Mouse (Mus musculus) neural tube, embryonic 13.5 days (tissue): ENCODE measurements around the gene Nr2f1. TPM values are rescaled to one million over a fixed set of nuclear protein-coding genes. Genes with fewer than 3 reads are reported as not detected.

Experiments used
- ATAC-seq: fragments of 200-750 bp; cut with Nextera tagmentation; 2 replicates; pipeline ENCODE4 v1.8.0; 2017; ENCODE audit warnings: low read depth, mild to moderate bottlenecking, moderate TSS enrichment, moderate library complexity
- H3K27ac ChIP-seq: fragments of 300-500 bp; sonication (generic); replicated peaks from 2 replicates; pipeline ENCODE4 v1.5.1; 2015; ENCODE audit warnings: moderate library complexity, mild to moderate bottlenecking, inconsistent platforms
- H3K27me3 ChIP-seq: fragments of 300-500 bp; sonication (generic); 2 replicates; pipeline ENCODE4 v1.6.1; 2015; ENCODE audit warnings: mild to moderate bottlenecking, inconsistent platforms
- H3K36me3 ChIP-seq: fragments of 300-500 bp; sonication (generic); 2 replicates; pipeline ENCODE4 v1.6.1; 2015; ENCODE audit warnings: mild to moderate bottlenecking, inconsistent platforms
- H3K4me1 ChIP-seq: fragments of 300-500 bp; sonication (generic); replicated peaks from 2 replicates; pipeline ENCODE4 v1.6.1; 2015; ENCODE audit warnings: inconsistent platforms
- H3K4me2 ChIP-seq: fragments of 300-500 bp; sonication (generic); 2 replicates; pipeline ENCODE4 v1.6.1; 2015; ENCODE audit warnings: inconsistent platforms, mild to moderate bottlenecking, moderate library complexity
- H3K4me3 ChIP-seq: fragments of 300-500 bp; sonication (generic); 2 replicates; pipeline ENCODE4 v1.5.1; 2015; ENCODE audit warnings: mild to moderate bottlenecking, inconsistent platforms
- H3K9ac ChIP-seq: fragments of 300-500 bp; sonication (generic); 2 replicates; pipeline ENCODE4 v1.6.1; 2015; ENCODE audit warnings: moderate library complexity, mild to moderate bottlenecking, inconsistent platforms
- H3K9me3 ChIP-seq: fragments of 300-500 bp; sonication (generic); 2 replicates; pipeline ENCODE4 v1.6.1; 2016; ENCODE audit warnings: inconsistent platforms
- WGBS: fragments of 180-500 bp; shearing (Covaris S2); methylation state at CpG from one replicate; pipeline ENCODE4 v1.1.7; 2015; 5-methylcytosine and 5-hydroxymethylcytosine counted together
- polyA plus RNA-seq: library from polyadenylated mRNA; unstranded; fragments of >200 nt; fragmentation: Nextera tagmentation; extraction: Ambion mirVana; gene quantifications from 2 replicates; pipeline ENCODE4 v1.2.1, GENCODE M21; 2015

Gene Nr2f1
- polyA plus RNA-seq, 1 experiment from 2014 or later, result 46.8 TPM

DNA sequence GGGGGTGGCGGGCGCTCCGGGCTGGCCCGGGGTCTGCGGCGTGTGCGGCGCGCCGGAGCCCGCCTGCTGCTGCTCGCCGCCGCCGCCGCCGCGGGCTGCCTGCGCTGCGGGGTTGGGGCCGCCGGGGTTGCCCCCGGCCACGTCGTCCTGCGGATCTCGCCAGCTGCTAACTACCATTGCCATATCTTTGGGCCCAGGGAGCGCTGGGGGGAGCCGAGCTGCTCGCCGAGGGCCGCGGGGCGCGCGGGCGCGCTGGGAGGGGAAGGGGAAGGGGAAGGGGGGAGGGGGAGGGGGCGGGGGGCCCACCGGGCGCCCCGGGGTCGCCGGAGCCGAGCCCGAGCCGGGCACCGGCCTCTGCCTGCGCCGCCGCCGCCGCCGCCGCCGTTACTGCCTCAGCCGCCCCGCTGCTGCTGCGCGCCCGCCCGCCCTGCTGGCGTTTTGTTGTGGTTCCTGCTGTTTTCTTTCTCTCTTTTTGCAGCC, 1.1 kb downstream of the Nr2f1 start:
- Histone ChIP-seq H3K9me3 (no peaks in the 10 kb centered on the region), H3K27ac (peak overlapping the region; percentile 100), H3K27me3 (no peaks in the 10 kb centered on the region), H3K36me3 (peaks cover 9% of the 10 kb centered on the region; the same call in 1 of the 2 replicates), H3K4me1 (peaks cover 28% of the 10 kb centered on the region), H3K4me2 (peak overlapping the region; percentile 88), H3K4me3 (peak overlapping the region; percentile 97), H3K9ac (peak overlapping the region; percentile 100)
- ATAC-seq, result no peak
- under 1% methylated on average over 22 of the region's 63 CpGs for WGBS

DNA sequence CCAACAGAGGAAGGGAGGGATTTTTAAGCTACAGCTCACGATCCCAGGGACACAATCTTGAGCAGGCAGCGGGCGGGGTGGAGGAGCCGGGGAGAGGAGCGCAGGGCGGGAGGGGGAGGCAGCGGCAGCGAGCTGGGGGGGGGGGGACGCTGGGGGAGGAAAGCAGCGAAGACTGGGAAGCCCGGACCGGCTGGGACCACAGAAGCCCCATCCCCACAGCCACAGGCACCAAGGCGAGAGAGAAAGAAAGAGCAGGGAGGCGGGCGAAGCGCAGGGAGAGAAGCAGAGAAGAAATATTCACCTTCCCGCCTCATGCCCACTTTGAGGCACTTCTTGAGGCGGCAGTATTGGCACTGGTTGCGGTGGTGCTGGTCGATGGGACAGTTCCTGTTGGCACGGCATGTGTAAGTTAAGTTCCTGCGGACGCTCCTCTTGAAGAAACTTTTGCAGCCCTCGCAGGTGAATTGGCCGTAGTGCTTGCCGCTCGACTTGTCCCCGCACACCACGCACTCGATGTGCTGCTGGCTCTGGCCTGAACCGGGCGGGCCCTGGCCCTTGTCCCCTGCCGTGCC, 1.7 kb downstream of the Nr2f1 start:
- Histone ChIP-seq H3K4me2 (peak overlapping the region; percentile 88), H3K9me3 (no peaks in the 10 kb centered on the region), H3K9ac (peak overlapping the region; percentile 100), H3K4me1 (peaks cover 33% of the 10 kb centered on the region), H3K4me3 (peak overlapping the region; percentile 97), H3K27me3 (no peaks in the 10 kb centered on the region), H3K36me3 (peaks cover 9% of the 10 kb centered on the region; the same call in 1 of the 2 replicates), H3K27ac (peak overlapping the region; percentile 100)
- 0% methylated on average over 27 of the region's 33 CpGs for WGBS
- ATAC-seq, result no peak

DNA sequence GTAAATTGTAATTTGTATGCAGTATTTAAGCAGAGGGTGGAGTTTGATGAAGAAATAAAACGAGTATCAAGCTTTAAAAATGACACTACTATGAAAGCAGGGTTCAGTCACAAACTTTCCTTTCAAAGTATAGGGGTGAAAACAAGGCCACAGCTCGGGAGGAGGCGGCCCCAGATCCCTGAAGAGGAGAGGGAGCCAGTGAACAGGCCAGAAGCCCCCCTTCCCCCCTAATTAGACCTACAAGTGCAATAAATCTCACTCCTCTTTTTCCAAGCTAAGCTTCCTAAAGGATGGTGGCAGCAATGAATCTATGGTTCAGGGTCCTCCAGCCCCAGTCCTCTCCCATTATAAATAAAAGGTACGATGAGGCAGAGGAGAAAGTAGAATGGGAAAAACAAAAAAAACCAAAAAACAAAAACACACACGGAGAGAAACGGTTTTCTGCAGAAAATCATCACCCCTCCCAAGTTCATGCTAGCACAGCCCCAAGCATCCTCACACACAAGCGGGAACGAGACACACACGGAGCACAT, 2.2 kb downstream of the Nr2f1 start:
- no peak for ATAC-seq
- peak overlapping the region; percentile 100 for H3K9ac ChIP-seq
- peak overlapping the region; percentile 88 for H3K4me2 ChIP-seq
- peak overlapping the region; percentile 100 for H3K27ac ChIP-seq
- no peaks in the 10 kb centered on the region for H3K9me3 ChIP-seq
- no peaks in the 10 kb centered on the region for H3K27me3 ChIP-seq
- WGBS, result 2% methylated on average over 9 of the region's 9 CpGs
- H3K4me3 ChIP-seq, result peak overlapping the region; percentile 97
- peaks cover 9% of the 10 kb centered on the region; the same call in 1 of the 2 replicates for H3K36me3 ChIP-seq
- H3K4me1 ChIP-seq, result peaks cover 38% of the 10 kb centered on the region

DNA sequence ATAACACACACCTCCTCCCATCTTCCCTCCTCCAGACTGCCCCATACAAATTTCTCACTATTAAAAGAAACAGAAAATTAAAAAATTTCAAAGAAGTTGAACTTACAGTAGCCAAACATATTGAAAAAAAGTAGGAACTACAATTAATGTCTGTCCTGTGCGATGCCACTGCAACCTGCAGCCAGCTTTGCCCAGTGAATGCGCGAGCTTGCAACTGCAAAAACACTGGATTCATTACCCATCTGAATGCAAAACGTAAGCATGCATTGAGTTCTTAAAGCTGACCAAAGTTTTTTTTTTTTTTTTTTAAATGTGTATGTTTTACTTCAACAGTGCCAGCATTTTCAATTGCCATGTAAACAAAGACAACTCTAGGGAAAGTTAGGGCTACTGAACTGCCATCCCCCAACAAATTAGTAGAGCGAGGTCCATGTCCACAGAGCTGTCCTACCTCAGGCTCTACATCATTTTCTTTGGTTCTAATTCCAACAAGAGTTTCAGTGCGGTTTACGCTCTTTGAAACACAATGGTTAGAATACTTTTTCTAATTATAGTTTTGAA, 3.2 kb downstream of the Nr2f1 start:
- 6% methylated on average over 7 of the region's 7 CpGs for WGBS
- Histone ChIP-seq H3K9ac (peak overlapping the region; percentile 100), H3K9me3 (no peaks in the 10 kb centered on the region), H3K4me1 (peaks cover 49% of the 10 kb centered on the region), H3K4me2 (peak overlapping the region; percentile 88), H3K4me3 (peak overlapping the region; percentile 97), H3K27me3 (no peaks in the 10 kb centered on the region), H3K36me3 (peaks cover 12% of the 10 kb centered on the region; the same call in 1 of the 2 replicates), H3K27ac (peak overlapping the region; percentile 69)
- ATAC-seq, result no peak

DNA sequence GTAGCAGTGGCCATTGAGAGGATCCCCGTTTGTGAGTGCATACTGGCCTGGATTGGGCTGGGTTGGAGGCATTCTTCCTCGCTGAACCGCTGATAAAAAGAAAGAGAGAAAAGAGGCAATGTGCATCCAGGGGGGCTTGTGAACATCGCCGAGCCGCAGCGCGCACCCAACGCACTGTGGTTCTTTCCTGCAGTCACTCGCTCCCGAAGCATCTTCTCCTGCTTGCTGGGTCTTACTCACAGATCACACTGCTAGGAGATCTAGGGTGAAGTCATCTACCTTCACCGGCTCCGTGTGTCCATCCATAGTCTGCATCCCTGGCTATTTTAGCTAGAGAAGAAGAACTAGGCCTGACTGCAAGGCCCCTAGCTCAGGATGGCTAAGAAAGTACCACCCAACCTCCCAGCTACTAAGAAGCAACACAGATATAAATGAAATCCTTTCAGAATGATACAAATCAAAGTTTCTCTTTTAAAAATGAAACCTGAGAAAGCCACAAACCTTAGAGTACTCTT, 3.9 kb downstream of the Nr2f1 start:
- H3K4me1 ChIP-seq, result peaks cover 55% of the 10 kb centered on the region
- no peaks in the 10 kb centered on the region for H3K9me3 ChIP-seq
- ATAC-seq, result no peak
- peak overlapping the region; percentile 97 for H3K4me3 ChIP-seq
- WGBS, result under 1% methylated on average over 13 of the region's 13 CpGs
- H3K36me3 ChIP-seq, result peaks cover 14% of the 10 kb centered on the region; the same call in 1 of the 2 replicates
- H3K9ac ChIP-seq, result peak overlapping the region; percentile 100
- peak overlapping the region; percentile 95 for H3K27ac ChIP-seq
- H3K27me3 ChIP-seq, result no peaks in the 10 kb centered on the region
- H3K4me2 ChIP-seq, result peak overlapping the region; percentile 88

DNA sequence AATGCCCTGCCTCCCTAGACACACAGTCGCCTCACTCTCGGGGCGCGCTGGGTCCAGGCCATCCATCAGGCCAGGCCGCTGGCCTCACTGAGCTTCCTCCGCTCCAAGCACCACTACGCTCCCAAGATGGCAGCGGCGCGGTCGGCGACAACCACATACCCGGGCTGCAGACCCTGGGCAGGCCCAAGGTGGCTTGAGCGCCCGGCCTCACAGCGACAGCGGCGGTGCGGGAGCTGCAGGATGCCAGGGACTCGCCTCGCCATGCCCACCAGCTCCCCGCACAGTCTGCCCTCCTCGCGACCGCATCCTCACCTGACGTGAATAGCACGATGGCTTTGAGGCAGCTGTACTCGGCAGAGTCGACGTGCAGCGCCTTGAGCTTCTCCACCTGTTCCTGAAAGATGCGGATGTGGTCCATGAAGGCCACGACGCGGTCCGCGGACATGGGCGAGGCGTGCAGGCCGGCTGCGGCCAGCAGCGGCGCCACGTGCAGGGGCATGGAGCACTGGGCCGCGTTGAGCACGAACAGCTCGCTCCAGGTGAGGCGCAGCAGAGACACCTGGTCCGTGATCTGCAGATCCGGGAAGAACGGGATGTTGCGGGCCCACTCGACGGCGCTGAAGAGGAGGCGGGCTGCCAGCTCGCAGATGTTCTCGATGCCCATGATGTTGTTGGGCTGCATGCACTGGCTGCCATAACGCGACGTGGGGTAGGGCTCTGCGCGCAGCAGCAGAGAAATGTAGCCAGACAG, 4.5 kb downstream of the Nr2f1 start:
- peak overlapping the region; percentile 97 for H3K4me3 ChIP-seq
- peaks cover 14% of the 10 kb centered on the region; the same call in 1 of the 2 replicates for H3K36me3 ChIP-seq
- H3K9me3 ChIP-seq, result no peaks in the 10 kb centered on the region
- peak overlapping the region; percentile 95 for H3K27ac ChIP-seq
- peaks cover 62% of the 10 kb centered on the region for H3K4me1 ChIP-seq
- peak; percentile 27 for ATAC-seq
- WGBS, result under 1% methylated on average over 61 of the region's 64 CpGs
- H3K4me2 ChIP-seq, result peak overlapping the region; percentile 88
- peak overlapping the region; percentile 100 for H3K9ac ChIP-seq
- no peaks in the 10 kb centered on the region for H3K27me3 ChIP-seq

DNA sequence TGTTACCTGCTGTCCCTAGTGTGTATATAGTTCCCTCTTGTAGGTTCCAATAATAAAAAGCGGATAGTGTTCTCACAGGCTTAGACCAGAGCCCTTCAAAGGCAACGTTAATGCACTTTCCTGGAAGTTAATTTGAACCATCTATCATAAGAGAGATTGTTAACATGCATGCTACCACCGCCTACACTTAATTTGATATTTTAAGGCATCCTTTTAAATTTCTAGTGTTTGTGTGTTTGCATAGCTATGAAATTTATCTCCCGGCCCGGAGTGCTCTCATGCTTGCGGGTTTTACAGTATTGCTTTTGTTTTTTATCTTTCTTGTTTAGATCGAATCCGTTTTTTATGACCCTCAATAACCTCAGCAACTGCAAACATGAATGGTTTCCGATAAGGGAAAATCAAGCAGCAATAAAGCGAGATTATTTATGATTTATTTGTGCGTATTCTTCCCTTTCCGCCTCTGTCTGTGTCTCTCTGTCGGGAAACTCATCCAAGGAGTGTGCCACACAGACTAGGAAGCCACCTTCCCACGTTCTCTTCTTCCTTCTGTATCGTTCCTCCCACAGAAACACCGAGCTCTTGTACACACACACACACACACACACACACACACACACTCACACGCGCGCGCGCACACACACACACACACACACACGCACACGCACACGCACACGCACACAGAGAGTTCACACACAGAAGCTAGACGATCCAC, 5.3 kb downstream of the Nr2f1 start:
- H3K27ac ChIP-seq, result peak overlapping the region; percentile 95
- H3K4me2 ChIP-seq, result peak overlapping the region; percentile 88
- no peaks in the 10 kb centered on the region for H3K27me3 ChIP-seq
- peaks cover 69% of the 10 kb centered on the region for H3K4me1 ChIP-seq
- 3% methylated on average over 16 of the region's 26 CpGs for WGBS
- ATAC-seq, result no peak
- H3K9ac ChIP-seq, result peak overlapping the region; percentile 100
- no peaks in the 10 kb centered on the region for H3K9me3 ChIP-seq
- H3K36me3 ChIP-seq, result peaks cover 20% of the 10 kb centered on the region; the same call in 1 of the 2 replicates
- peak overlapping the region; percentile 97 for H3K4me3 ChIP-seq

DNA sequence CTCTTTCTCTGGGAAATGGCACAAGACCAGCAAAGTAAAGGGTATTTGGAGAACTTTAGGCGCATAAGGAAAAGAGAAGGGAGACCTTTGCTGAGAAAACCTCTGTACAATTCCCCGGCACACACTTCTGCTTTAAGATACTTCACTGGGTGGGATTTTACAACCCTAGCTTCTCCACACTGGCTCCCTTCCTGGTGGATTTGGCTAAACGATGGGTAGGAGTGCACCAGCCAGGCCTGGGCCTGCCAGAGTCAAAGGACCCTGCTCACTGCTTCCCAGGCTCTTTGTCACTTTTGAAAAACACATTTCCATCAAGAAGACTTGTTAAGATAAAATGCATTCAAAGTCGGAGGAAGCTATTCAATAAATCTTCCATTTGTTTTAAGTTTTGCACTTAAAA, 6.3 kb downstream of the Nr2f1 start:
- H3K4me1 ChIP-seq, result peaks cover 75% of the 10 kb centered on the region
- WGBS, result 7% methylated on average over 4 of the region's 4 CpGs
- no peaks in the 10 kb centered on the region for H3K9me3 ChIP-seq
- H3K9ac ChIP-seq, result peak overlapping the region; percentile 100
- peak overlapping the region; percentile 97 for H3K4me3 ChIP-seq
- peak overlapping the region; percentile 88 for H3K4me2 ChIP-seq
- no peaks in the 10 kb centered on the region for H3K27me3 ChIP-seq
- peak overlapping the region; percentile 95 for H3K27ac ChIP-seq
- no peak for ATAC-seq
- peaks cover 26% of the 10 kb centered on the region; the same call in 1 of the 2 replicates for H3K36me3 ChIP-seq

DNA sequence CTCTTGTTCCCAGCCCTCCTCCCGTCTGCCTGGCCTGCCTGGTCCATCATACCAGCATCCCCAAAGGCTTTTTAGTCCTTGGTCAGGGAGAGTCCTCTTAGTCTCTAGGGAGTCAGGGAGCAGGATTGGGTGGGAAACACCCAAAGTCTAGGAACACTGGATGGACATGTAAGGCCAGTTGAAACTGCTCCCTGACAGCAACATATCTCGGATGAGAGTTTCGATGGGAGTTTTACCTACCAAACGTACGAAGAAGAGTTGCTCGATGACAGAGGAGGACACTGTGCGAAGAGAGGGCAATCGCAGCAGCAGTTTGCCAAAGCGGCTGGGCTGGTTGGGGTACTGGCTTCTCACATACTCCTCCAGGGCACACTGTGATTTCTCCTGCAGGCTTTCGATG, 10.0 kb downstream of the Nr2f1 start:
- Histone ChIP-seq H3K27me3 (peaks cover 11% of the 10 kb centered on the region; the same call in 1 of the 2 replicates), H3K4me3 (peak overlapping the region; percentile 16)
- no peak for ATAC-seq

DNA sequence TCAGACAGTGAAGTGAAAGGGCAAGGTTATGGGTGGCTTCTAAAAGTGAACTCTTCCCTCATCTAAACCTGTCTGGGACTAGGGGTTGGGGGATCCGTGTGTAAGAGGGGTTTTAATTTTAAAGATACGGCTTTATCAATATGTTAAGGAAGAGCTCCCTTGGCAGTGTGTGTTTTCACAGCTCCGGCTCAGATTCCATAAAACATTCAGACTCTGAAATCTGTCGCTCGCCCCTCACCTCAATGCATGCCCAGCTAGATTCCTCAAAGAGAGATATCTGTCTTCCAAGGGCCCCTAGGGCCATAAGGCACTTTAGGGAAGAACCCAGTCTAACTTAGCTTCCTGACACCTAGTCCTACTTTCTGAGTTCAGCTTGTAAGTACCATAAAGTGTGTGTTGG, 11.7 kb downstream of the Nr2f1 start:
- Histone ChIP-seq H3K4me1 (peaks cover 79% of the 10 kb centered on the region), H3K27ac (no peak overlapping the region), H3K4me2 (peak overlapping the region; percentile 13; the same call in 1 of the 2 replicates), H3K4me3 (no peak overlapping the region), H3K9ac (no peak overlapping the region), H3K9me3 (no peaks in the 10 kb centered on the region), H3K27me3 (peaks cover 14% of the 10 kb centered on the region; the same call in 1 of the 2 replicates), H3K36me3 (peaks cover 25% of the 10 kb centered on the region; the same call in 1 of the 2 replicates)
- 38% methylated on average over 5 of the region's 5 CpGs for WGBS
- ATAC-seq, result no peak

More for the DNA sequence above, 10.0 kb downstream of the Nr2f1 start:
- Histone ChIP-seq H3K4me2 (peak overlapping the region; percentile 88), H3K4me1 (peaks cover 82% of the 10 kb centered on the region), H3K9ac (peak overlapping the region; percentile 56), H3K36me3 (peaks cover 25% of the 10 kb centered on the region; the same call in 1 of the 2 replicates), H3K9me3 (no peaks in the 10 kb centered on the region), H3K27ac (0 out of 2 replicates have a peak overlapping the region, but pooled peaks have one; percentile 28)
- WGBS, result 36% methylated on average over 10 of the region's 10 CpGs

DNA sequence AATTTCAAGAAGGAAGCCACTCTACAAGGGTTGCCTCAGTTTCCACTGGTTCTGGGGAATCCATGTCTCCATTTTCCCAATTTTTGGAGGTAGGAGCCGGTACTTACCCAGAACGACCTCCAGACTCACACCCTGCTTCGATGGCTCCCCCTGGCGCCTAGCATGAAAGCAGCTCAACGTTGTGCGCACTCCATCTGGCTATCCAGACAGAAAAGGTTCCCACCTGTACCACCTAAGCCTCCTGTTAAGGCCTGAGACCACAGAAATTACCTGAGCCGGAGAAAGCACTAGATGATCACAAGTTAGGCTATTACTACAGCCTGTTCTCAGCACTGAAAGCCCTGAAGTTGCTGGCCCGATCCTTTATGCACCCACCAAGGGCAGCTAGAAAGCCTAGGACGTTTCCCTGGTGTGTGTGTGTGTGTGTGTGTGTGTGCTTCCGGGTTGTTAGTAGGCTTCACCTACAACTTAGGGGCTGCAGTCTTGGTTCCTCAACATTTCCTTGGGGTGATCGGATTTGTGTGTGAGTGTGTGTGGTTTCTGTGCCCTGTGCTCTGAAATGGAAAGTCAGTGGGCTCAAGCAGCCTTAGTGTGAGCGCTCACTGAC, 13.1 kb downstream of the Nr2f1 start:
- WGBS, result 19% methylated on average over 12 of the region's 12 CpGs
- H3K27ac ChIP-seq, result no peak overlapping the region

More for the DNA sequence above, 13.1 kb downstream of the Nr2f1 start:
- no peak overlapping the region for H3K4me3 ChIP-seq
- H3K27me3 ChIP-seq, result peaks cover 14% of the 10 kb centered on the region; the same call in 1 of the 2 replicates
- no peak overlapping the region for H3K9ac ChIP-seq
- H3K9me3 ChIP-seq, result no peaks in the 10 kb centered on the region
- ATAC-seq, result no peak
- peaks cover 79% of the 10 kb centered on the region for H3K4me1 ChIP-seq
- H3K36me3 ChIP-seq, result peaks cover 23% of the 10 kb centered on the region; the same call in 1 of the 2 replicates
- no peak overlapping the region for H3K4me2 ChIP-seq
